Comparison of ENCODE assay signal across 8 mouse cellular contexts in the genomic region with DNA sequence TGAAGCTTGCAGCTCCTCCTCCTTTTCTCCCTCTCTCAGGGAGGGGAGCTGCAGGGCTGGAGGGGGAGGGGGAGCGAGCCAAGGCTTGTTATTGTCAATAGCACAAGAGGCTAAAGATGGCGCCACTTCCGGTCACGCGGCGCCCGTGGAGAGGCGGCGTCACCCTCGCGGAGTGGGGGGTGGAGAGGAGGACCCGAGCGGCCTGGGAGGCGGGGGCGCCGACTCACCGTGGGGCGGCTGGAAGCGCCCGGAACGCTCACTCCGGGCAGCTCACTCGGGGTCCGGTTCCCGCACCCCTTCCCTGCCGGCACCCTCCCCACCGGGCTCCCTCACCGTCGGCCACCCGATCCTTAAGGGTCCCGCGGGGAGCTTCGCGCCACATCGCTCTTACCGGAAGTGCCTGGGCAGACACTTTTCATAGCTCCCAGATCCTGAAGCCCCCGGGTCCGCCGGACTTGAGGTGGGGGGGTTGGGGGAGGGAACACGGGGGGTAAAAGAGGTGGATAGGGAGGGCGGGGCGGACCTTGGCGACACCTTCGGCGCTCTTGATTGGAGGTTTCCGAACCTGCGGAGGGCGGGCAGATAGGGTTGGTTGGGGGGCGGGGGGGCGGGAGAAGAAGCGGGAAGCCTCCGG. TPM values are rescaled to one million over a fixed set of nuclear protein-coding genes. Genes with fewer than 3 reads are reported as not detected.
A peak's percentile ranks its signal among the peaks of the same experiment; 100 is the strongest.
DNase-seq lines count a peak whose midpoint lies in the region; ATAC-seq and TF ChIP-seq lines count a peak whose summit lies in the region.

No protein-coding gene starts in this region.

- peak overlapping the region; percentile 42 for H3K4me3 ChIP-seq in C2C12 (ENCODE audit: insufficient read depth, poor library complexity, severe bottlenecking)
- H3K4me3 ChIP-seq in heart, embryonic 13.5 days: peak overlapping the region; percentile 62
- peak overlapping the region; percentile 70 for H3K4me3 ChIP-seq in liver, embryonic 12.5 days
- peak overlapping the region; percentile 56 for H3K4me3 ChIP-seq in stomach, embryonic 15.5 days (replicated peaks)

- H3ac ChIP-seq in C2C12 (ENCODE audit: control insufficient read depth, insufficient read length, low read depth): peak overlapping the region; percentile 70

- DNase-seq in brain, embryonic 18.5 days (ENCODE audit: low read depth, low spot score): peak; percentile 79
- DNase-seq in kidney, postnatal 10 days: peak; percentile 94
- peak; percentile 85 to 90 for DNase-seq in natural killer cell, adult 2 months (ENCODE audit: low spot score in 2 of 2)

- peak overlapping the region; percentile 96 for H3K27ac ChIP-seq in heart, embryonic 13.5 days (replicated peaks)
- peak overlapping the region; percentile 89 for H3K27ac ChIP-seq in liver, embryonic 12.5 days
- H3K27ac ChIP-seq in stomach, embryonic 15.5 days: peak overlapping the region; percentile 96

- no peaks in the 10 kb centered on the region for H3K27me3 ChIP-seq in C2C12 (ENCODE audit: control insufficient read depth, insufficient read depth, insufficient read length)
- no peaks in the 10 kb centered on the region for H3K27me3 ChIP-seq in heart, embryonic 13.5 days (replicated peaks)
- H3K27me3 ChIP-seq in liver, embryonic 12.5 days (replicated peaks): no peaks in the 10 kb centered on the region
- H3K27me3 ChIP-seq in stomach, embryonic 15.5 days (replicated peaks): no peaks in the 10 kb centered on the region

- no peak for TF ChIP-seq CTCF in C2C12 (IDR thresholded peaks at IDR 0.05; ENCODE audit: control insufficient read depth, insufficient read depth, insufficient read length)

- H3K4me2 ChIP-seq in heart, embryonic 13.5 days: peak overlapping the region; percentile 75
- H3K4me2 ChIP-seq in liver, embryonic 12.5 days: peak overlapping the region; percentile 76
- H3K4me2 ChIP-seq in stomach, embryonic 15.5 days: peak overlapping the region; percentile 56; the same call in 1 of the 2 replicates

- peaks cover 22% of the 10 kb centered on the region for H3K79me3 ChIP-seq in C2C12 (ENCODE audit: low read depth)

- H3K4me1 ChIP-seq in heart, embryonic 13.5 days: peaks cover 6% of the 10 kb centered on the region
- peaks cover 15% of the 10 kb centered on the region for H3K4me1 ChIP-seq in liver, embryonic 12.5 days
- H3K4me1 ChIP-seq in stomach, embryonic 15.5 days: no peaks in the 10 kb centered on the region

- ATAC-seq in erythroid progenitor cell, adult 5-6 weeks (replicated peaks; ENCODE audit: low FRiP score, poor library complexity, severe bottlenecking): peak; percentile 85
- peak; percentile 88 for ATAC-seq in heart, embryonic 13.5 days (ENCODE audit: extremely low read depth, insufficient number of reproducible peaks, low FRiP score, low TSS enrichment)
- peak; percentile 91 for ATAC-seq in liver, embryonic 12.5 days
- peak; percentile 94 for ATAC-seq in stomach, embryonic 15.5 days (ENCODE audit: insufficient read depth, low FRiP score, low read depth)

- H3K9ac ChIP-seq in heart, embryonic 13.5 days: peak overlapping the region; percentile 85
- H3K9ac ChIP-seq in liver, embryonic 12.5 days: peak overlapping the region; percentile 78
- peak overlapping the region; percentile 37; the same call in 1 of the 2 replicates for H3K9ac ChIP-seq in stomach, embryonic 15.5 days

- 3% methylated on average over 5 of the region's 52 CpGs for WGBS in heart, embryonic 13.5 days
- 15% methylated on average over 18 of the region's 52 CpGs for WGBS in liver, embryonic 12.5 days (ENCODE audit: insufficient replicate concordance)
- WGBS in stomach, embryonic 15.5 days: 10% methylated on average over 49 of the region's 52 CpGs

- H3K79me2 ChIP-seq in C2C12 (ENCODE audit: control insufficient read depth, insufficient read depth): peaks cover 39% of the 10 kb centered on the region

- H3K36me3 ChIP-seq in C2C12 (ENCODE audit: control insufficient read depth, insufficient read depth): no peaks in the 10 kb centered on the region
- peaks cover 17% of the 10 kb centered on the region for H3K36me3 ChIP-seq in heart, embryonic 13.5 days
- peaks cover 17% of the 10 kb centered on the region for H3K36me3 ChIP-seq in liver, embryonic 12.5 days
- H3K36me3 ChIP-seq in stomach, embryonic 15.5 days: no peaks in the 10 kb centered on the region

- H3K9me3 ChIP-seq in heart, embryonic 13.5 days: no peaks in the 10 kb centered on the region
- no peaks in the 10 kb centered on the region for H3K9me3 ChIP-seq in liver, embryonic 12.5 days (replicated peaks)
- no peaks in the 10 kb centered on the region for H3K9me3 ChIP-seq in stomach, embryonic 15.5 days

TF ChIP-seq in C2C12, 6 proteins besides CTCF, POLR2A, EP300 and RAD21:
- no peak for TF ChIP-seq CEBPB (IDR thresholded peaks at IDR 0.05; ENCODE audit: low read depth)
- TF ChIP-seq USF1 (IDR thresholded peaks at IDR 0.05; ENCODE audit: low read depth): peak; percentile 83
- TF ChIP-seq MAX (IDR thresholded peaks at IDR 0.05): peak; percentile 57
- TF ChIP-seq MYOG (IDR thresholded peaks at IDR 0.05; ENCODE audit: control insufficient read depth, extremely low read depth, insufficient read length): no peak
- TF ChIP-seq MYOD1 (IDR thresholded peaks at IDR 0.05; ENCODE audit: control insufficient read depth, insufficient read length, low read depth): no peak
- no peak for TF ChIP-seq FOSL1 (IDR thresholded peaks at IDR 0.05; ENCODE audit: insufficient read depth, low read length, poor library complexity, severe bottlenecking)
TF ChIP-seq in C2C12: peak in this region for 2.

RNA-seq across cellular contexts. Expression of a gene that starts 11.3 kb away (rescaled TPM):
- polyA plus RNA-seq in C2C12 (2012; fragmentation: generic; extraction: Trizol): 10.4 TPM
- total RNA-seq in erythroid progenitor cell, adult 5-6 weeks (2015; ENCODE audit: low replicate concordance): 14.8 and 16.8 TPM in 2 replicates
- total RNA-seq in erythroid progenitor cell, adult 5-6 weeks (2017; ENCODE audit: low replicate concordance): 9.3 and 14.2 TPM in 2 replicates
- 17.7 and 19.3 TPM in 2 replicates for polyA plus RNA-seq in heart, embryonic 13.5 days (2015; fragmentation: Nextera tagmentation; extraction: Ambion mirVana)
- 21.0 and 22.2 TPM in 2 replicates for polyA plus RNA-seq in liver, embryonic 12.5 days (2016; fragmentation: Nextera tagmentation; extraction: Ambion mirVana)
- polyA plus RNA-seq in stomach, embryonic 15.5 days (2015; fragmentation: Nextera tagmentation; extraction: Ambion mirVana): 22.2 and 25.3 TPM in 2 replicates

RNA-seq across cellular contexts. Expression of a gene that starts 35.7 kb away (rescaled TPM):
- 16.1 TPM for polyA plus RNA-seq in C2C12 (2012; fragmentation: generic; extraction: Trizol)
- total RNA-seq in erythroid progenitor cell, adult 5-6 weeks (2015; ENCODE audit: low replicate concordance): 17.2 and 35.0 TPM in 2 replicates
- 0.91 and 8.5 TPM in 2 replicates for total RNA-seq in erythroid progenitor cell, adult 5-6 weeks (2017; ENCODE audit: low replicate concordance)
- 51.4 and 56.1 TPM in 2 replicates for polyA plus RNA-seq in heart, embryonic 13.5 days (2015; fragmentation: Nextera tagmentation; extraction: Ambion mirVana)
- polyA plus RNA-seq in liver, embryonic 12.5 days (2016; fragmentation: Nextera tagmentation; extraction: Ambion mirVana): 56.8 TPM in 2 replicates
- 88.7 and 91.1 TPM in 2 replicates for polyA plus RNA-seq in stomach, embryonic 15.5 days (2015; fragmentation: Nextera tagmentation; extraction: Ambion mirVana)

Comparison
In these comparisons a context has a peak if more than half of its experiments do, and no peak if none do; other contexts are left out.
1. Peak in every context shown above with its lines: DNase-seq, ATAC-seq, H3K4me3 ChIP-seq and H3K27ac ChIP-seq.